Mouse (Mus musculus) E14TG2a.4 (cell line): ENCODE measurements around the gene Mamdc2.
"Not testable (repeated sequence)": the region's sequence is repeated elsewhere in the genome, so short reads cannot be mapped to it uniquely, and the experiment has no call there.

ENCODE experiments used
- H3K27me3 ChIP-seq: 2 replicates; pipeline ENCODE4 v1.6.1; 2014; ENCODE audit warnings: low read length, control low read depth; ENCODE audit not compliant: insufficient read depth
- H3K36me3 ChIP-seq: 2 replicates; pipeline ENCODE4 v1.6.1; 2014; ENCODE audit warnings: low read length, control low read depth; ENCODE audit not compliant: insufficient read depth
- H3K4me1 ChIP-seq: replicated peaks from 2 replicates; pipeline ENCODE4 v1.6.1; 2014; ENCODE audit warnings: low read depth, low read length, control low read depth
- H3K4me3 ChIP-seq: replicated peaks from 2 replicates; pipeline ENCODE4 v1.5.1; 2014; ENCODE audit warnings: mild to moderate bottlenecking, low read length
- H3K9me3 ChIP-seq: 2 replicates; pipeline ENCODE4 v1.6.1; 2014; ENCODE audit warnings: low read length, control low read depth
- CTCF ChIP-seq: conservative IDR thresholded peaks from 2 replicates; pipeline ENCODE4 v1.5.1; 2014; ENCODE audit warnings: low read length
- NANOG ChIP-seq: IDR thresholded peaks from 2 replicates; pipeline ENCODE4 v1.6.1; 2014; ENCODE audit warnings: borderline replicate concordance, low read length, mixed read lengths
- POU5F1 ChIP-seq: IDR thresholded peaks from 2 replicates; pipeline ENCODE4 v1.6.1; 2014; ENCODE audit warnings: low read length, borderline replicate concordance

Mamdc2 gene

DNA sequence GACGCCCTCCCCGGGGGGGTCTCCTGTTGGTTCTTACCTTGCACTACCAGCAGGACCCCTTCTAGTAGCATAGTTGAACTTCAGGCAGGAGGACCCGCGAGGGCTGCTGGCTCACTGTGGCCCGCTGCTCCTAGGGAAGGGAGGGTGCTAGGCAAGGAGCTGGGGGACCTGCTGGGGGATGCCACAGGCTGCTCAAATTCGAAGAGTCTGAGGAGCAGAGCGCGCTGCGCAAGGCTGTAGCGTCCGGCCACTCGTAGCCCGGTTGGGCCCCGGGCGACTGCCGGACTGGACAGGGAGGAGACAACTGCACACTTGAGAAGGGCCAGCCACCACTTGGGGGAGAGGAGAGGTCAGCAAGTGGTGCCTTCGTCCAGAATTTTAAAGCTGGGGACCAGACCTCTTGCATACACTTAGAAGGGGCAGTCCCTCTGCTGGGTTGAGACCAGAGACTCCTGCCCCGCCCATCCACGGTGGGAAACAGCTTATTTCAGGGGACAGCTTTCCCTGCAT, at the start of gene Mamdc2:
Mamdc2 (minus strand) TSS at position 455 of the 510 bp plus-strand sequence.
- peaks cover 34% of the 10 kb centered on the region for H3K27me3 ChIP-seq
- peak within 1 kb of the TSS; percentile 70 for H3K4me3 ChIP-seq
- H3K9me3 ChIP-seq: no peaks in the 10 kb centered on the region
- no peaks in the 10 kb centered on the region for H3K36me3 ChIP-seq
- peaks cover 19% of the 10 kb centered on the region for H3K4me1 ChIP-seq
- TF ChIP-seq POU5F1: no peak
- TF ChIP-seq NANOG: no peak
- TF ChIP-seq CTCF: no peak

DNA sequence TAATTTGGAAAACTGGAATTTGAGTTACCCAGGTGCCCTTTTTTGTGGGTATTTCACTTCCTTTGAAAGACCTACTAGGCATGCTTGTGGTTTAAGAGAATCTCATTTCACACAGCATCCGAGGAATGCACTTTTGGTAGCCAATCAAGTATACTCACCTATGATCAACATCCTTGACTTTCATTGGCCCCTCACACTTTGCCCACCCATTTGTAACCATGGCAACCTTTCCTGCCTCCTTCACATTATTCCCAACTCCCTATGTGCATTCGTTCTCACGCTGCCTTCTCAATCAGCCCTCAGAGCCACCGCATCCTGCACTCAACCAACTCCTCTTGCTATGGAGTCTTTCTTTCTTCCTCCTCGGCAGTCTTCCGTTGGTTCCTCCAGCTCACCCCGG, 49.8 kb upstream of the Mamdc2 start:
- Histone ChIP-seq H3K36me3 (no peaks in the 10 kb centered on the region), H3K27me3 (no peaks in the 10 kb centered on the region), H3K9me3 (no peaks in the 10 kb centered on the region), H3K4me1 (peaks cover 37% of the 10 kb centered on the region), H3K4me3 (no peak overlapping the region)
- TF ChIP-seq CTCF (no peak), POU5F1 (no peak), NANOG (no peak)

DNA sequence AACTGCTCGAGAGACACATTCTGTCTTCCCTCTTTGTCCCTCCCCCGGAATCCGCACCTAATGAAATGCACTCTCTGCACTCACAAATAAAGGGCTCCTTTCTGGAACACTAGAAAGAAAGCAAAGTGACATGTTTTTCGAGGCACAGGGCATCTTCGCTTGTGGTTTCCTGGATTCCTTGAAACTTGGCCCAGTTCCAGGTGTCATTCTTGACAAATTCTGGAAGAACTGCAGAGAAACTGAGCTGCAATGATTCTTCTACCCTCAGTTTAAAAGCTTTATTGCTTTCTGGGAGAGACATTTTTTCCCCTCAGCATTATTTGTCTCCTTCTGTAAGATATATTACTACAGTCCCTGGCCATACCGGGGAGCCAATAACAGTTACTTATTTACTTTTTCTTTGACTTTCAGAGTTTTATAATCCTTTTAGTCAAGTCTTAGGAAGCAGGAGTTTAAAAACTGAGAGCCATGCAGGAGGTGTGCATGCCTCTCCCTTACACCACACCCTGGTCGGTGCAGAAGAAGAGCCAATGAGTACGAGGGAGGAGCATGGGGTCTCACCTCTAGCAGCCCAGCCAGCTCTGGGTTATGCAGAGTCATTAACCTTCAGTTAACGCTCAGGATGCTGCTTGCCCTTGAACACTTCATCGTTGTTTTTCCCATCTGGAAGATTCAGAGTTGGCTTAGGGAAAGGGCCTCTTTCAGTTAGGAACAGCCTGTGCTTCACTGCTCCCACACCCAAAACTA, 49.1 kb upstream of the Mamdc2 start:
- H3K36me3 ChIP-seq: no peaks in the 10 kb centered on the region
- H3K4me3 ChIP-seq: no peak overlapping the region
- no peaks in the 10 kb centered on the region for H3K9me3 ChIP-seq
- H3K27me3 ChIP-seq: no peaks in the 10 kb centered on the region
- peaks cover 35% of the 10 kb centered on the region for H3K4me1 ChIP-seq
- TF ChIP-seq NANOG (no peak), CTCF (no peak), POU5F1 (no peak)

DNA sequence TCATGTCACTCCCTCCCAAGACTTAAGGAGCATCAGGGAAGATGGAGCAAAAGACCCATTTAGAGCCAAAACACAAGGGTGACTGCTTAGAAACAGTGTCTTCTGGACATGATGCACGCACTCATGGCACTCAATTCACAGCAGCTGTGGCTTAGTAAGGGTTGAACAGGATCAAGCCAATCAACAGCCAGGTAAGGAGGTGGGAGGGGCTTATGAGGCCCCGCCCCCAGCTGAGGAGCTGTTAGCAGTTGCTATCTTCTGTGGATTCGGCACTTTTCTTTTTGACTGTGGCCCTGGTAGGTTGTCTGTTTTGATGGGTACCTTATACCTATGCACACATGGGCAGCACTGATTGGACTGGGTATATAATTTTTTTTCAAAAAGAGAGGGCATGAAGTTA, 48.3 kb upstream of the Mamdc2 start:
- TF ChIP-seq CTCF: no peak
- no peak for TF ChIP-seq NANOG
- TF ChIP-seq POU5F1: no peak
- Histone ChIP-seq H3K4me1 (peaks cover 37% of the 10 kb centered on the region), H3K36me3 (no peaks in the 10 kb centered on the region), H3K27me3 (no peaks in the 10 kb centered on the region), H3K9me3 (peaks cover 4% of the 10 kb centered on the region; the same call in 1 of the 2 replicates), H3K4me3 (no peak overlapping the region)

DNA sequence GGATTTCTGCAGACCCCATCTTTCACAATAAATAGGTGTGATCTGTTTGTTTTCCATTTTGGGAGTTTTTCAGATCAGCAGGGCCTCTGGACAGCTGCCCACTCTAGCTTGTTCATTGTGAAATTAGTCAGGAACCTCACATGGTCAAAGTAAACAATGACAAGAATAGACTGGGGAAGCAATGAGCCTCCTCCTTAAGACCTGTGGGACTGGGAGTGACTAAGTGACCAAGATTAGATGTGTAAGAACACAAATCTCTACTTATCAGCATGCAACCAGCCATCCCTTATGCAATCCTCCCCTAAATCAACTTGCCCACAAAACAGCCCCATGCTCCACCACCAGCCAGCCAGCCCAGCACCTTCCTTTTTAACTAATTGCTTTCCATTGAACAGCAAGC, 44.4 kb upstream of the Mamdc2 start:
- H3K4me1 ChIP-seq: peaks cover 32% of the 10 kb centered on the region
- no peak overlapping the region for H3K4me3 ChIP-seq
- H3K9me3 ChIP-seq: peaks cover 4% of the 10 kb centered on the region; the same call in 1 of the 2 replicates
- no peak for TF ChIP-seq CTCF
- TF ChIP-seq POU5F1: no peak
- TF ChIP-seq NANOG: no peak
- no peaks in the 10 kb centered on the region for H3K36me3 ChIP-seq
- no peaks in the 10 kb centered on the region for H3K27me3 ChIP-seq

DNA sequence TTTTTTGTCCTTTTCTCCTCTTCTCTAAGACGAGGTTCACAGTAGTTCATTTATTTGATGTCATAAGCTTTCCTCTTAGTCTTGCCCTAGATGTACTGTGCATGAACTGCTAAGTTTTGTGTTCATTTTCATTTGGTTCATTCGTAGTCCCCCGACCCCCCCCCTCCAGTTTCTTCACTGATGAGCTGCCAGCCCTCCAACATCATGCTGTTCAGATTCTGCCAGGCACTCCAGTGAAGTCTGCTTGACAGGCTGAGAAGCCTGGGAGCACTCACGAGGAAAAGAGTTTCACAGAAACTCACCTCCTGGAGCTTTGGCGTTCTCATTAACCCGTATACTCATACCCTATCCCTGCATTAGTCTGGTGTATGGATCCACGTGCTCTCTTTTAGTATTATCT, 42.5 kb upstream of the Mamdc2 start:
- not testable (repeated sequence) for H3K4me3 ChIP-seq, H3K27me3 ChIP-seq, H3K9me3 ChIP-seq, H3K36me3 ChIP-seq
- H3K4me1 ChIP-seq: peaks cover 15% of the 10 kb centered on the region

DNA sequence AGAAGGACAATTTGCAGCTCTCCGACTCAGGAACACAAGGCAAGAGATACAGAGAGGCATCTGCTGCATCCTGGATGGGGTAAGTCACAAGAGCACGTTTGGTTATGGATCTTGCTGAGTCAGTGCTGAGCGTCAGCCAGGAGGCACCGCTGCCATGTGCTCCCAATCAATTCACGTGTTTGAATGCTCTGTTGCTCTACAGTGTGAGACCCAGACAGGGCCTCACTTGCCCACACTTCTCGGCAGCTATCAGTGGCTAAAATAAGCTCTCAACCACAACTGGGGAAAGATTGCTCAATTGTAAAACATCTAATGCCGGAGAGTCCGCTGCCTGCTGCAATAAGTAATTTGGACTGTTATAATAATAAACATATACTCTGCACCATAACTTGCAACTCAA, 41.5 kb upstream of the Mamdc2 start:
- TF ChIP-seq POU5F1 (no peak), NANOG (no peak), CTCF (no peak)

DNA sequence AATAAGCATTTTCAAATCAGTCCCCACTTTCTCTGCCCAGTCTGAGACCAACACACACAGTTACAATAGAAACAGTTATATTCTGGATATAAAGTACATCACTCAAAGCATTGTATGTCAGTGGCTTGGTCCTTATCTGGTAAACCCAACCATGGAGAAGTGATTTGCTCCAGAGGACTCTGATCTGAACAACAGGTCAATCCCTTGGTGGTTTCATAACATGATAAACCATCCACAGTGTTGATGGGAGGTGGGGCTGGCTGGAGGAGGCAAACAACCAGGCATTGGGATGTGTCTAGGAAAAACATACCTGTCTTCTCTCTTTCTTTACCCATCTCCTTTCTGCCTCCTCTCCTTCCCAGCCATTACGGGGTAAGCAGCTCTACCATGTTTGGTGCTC, 39.2 kb upstream of the Mamdc2 start:
- Histone ChIP-seq H3K9me3 (peaks cover 23% of the 10 kb centered on the region), H3K27me3 (no peaks in the 10 kb centered on the region), H3K4me3 (no peak overlapping the region), H3K36me3 (no peaks in the 10 kb centered on the region), H3K4me1 (peaks cover 15% of the 10 kb centered on the region)
- TF ChIP-seq POU5F1 (no peak), CTCF (no peak), NANOG (no peak)

More for the DNA sequence above, 41.5 kb upstream of the Mamdc2 start:
- Histone ChIP-seq H3K27me3 (no peaks in the 10 kb centered on the region), H3K9me3 (peaks cover 11% of the 10 kb centered on the region), H3K4me3 (no peak overlapping the region), H3K4me1 (peaks cover 15% of the 10 kb centered on the region), H3K36me3 (no peaks in the 10 kb centered on the region)
